Mouse (Mus musculus) activated CD4-positive, CD25-positive, alpha-beta regulatory T cell, adult 9 weeks (primary cell): Measurements from ENCODE around the gene Nebl. TPM values are rescaled to one million over a fixed set of nuclear protein-coding genes. Genes with fewer than 3 reads are reported as not detected.

Source experiments
- polyA plus RNA-seq: library from polyadenylated mRNA; unstranded; fragments of 100-300 nt; shearing (Covaris generic); gene quantifications from one replicate; pipeline ENCODE4 v1.2.1, GENCODE M21; 2017

Nebl gene
- 7.3 TPM for polyA plus RNA-seq

GRCm38 (mm10) chr2:17730957-17731830 lies at the start of gene Nebl:
Gene Nebl, minus strand, starts transcription at chr2:17731464.

